In the genomic region with DNA sequence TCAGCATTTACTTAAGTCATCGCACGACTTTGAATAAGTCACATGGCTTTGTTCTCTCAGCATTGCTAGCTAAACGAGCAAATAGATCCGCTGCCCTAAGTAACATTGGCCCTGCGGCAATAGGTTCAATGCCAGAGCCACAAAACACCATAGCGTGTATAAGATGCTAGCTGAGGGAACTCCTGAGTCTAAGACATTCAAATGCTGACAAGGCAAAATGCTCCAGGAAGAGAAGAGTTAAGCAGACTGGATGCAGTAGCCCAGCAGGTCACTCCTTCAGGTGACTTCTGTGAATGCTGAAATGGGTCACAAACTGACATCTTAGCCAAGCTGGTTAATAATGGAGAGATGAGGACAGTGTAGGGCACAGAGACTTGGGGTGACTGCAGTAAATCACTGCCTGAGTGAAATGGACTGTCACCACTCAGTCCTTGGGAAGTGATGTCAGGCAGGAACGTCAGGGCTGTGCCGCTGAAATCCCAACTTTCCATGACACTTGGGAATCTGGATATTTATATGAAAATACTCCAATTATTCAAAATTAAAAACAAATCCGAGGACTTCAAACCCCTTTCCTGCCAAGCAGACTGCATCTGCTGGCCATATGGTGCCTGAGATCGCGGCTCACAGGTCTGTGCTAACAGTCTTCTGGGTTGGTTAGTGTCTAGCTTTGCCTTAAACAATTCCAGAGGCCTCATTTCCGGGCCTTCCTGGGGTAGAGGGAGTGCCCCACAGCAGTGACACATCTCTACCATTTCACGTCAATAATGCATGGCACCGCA, we compare ENCODE assay signal across 10 mouse cellular contexts.
DNase-seq lines count a peak whose midpoint lies in the region; ATAC-seq and TF ChIP-seq lines count a peak whose summit lies in the region.
"Had no signal": no experiment of that assay in that cellular context is flagged by ENCODE, and none has a peak within 500 bp of the region (broad histone marks: within the 10 kb centered on the region; RNA-seq: fewer than 3 reads in every experiment).

No protein-coding gene starts in this region.

- no peak for TF ChIP-seq CTCF in midbrain, postnatal 0 days (IDR thresholded peaks at IDR 0.05)

- DNase-seq in midbrain, embryonic 14.5 days: no peak
- no peak for DNase-seq in midbrain, postnatal 0 days (ENCODE audit: low spot score)
- DNase-seq in embryo, embryonic 9.5 days (ENCODE audit: extremely low spot score): peak; percentile 34
- DNase-seq in thymus, postnatal 4 days: no peak
- DNase-seq in spleen, adult 12 weeks (ENCODE audit: low spot score): no peak
- DNase-seq: gastrocnemius, adult 2 months; heart, postnatal 14 days had no signal

- ATAC-seq in midbrain, embryonic 14.5 days (ENCODE audit: low FRiP score, low TSS enrichment): 0 out of 2 replicates have a peak, but pooled peaks have one; percentile 25
- ATAC-seq in midbrain, postnatal 0 days (ENCODE audit: low FRiP score): no peak
- ATAC-seq in hindbrain, embryonic 12.5 days (ENCODE audit: low FRiP score): peak; percentile 51
- ATAC-seq in stomach, embryonic 15.5 days (ENCODE audit: insufficient read depth, low FRiP score, low read depth): no peak

- no peak overlapping the region for H3K4me3 ChIP-seq in midbrain, embryonic 14.5 days (replicated peaks; ENCODE audit: low read depth, low read length)
- H3K4me3 ChIP-seq in midbrain, postnatal 0 days (ENCODE audit: low read depth, low read length): no peak overlapping the region
- no peak overlapping the region for H3K4me3 ChIP-seq in hindbrain, embryonic 12.5 days
- H3K4me3 ChIP-seq in stomach, embryonic 15.5 days (replicated peaks): no peak overlapping the region
- H3K4me3 ChIP-seq: gastrocnemius, adult 2 months; megakaryocyte, embryonic 14.5 days had no signal

- no peaks in the 10 kb centered on the region for H3K9me3 ChIP-seq in midbrain, embryonic 14.5 days (ENCODE audit: control insufficient read depth, low read length)
- H3K9me3 ChIP-seq in midbrain, postnatal 0 days (ENCODE audit: low read length): no peaks in the 10 kb centered on the region
- H3K9me3 ChIP-seq in hindbrain, embryonic 12.5 days (replicated peaks): no peaks in the 10 kb centered on the region
- H3K9me3 ChIP-seq in stomach, embryonic 15.5 days: no peaks in the 10 kb centered on the region

- peaks cover 24% of the 10 kb centered on the region for H3K4me1 ChIP-seq in midbrain, embryonic 14.5 days (ENCODE audit: control insufficient read depth, insufficient read depth, low read length)
- peaks cover 8% of the 10 kb centered on the region; the same call in 1 of the 2 replicates for H3K4me1 ChIP-seq in midbrain, postnatal 0 days (ENCODE audit: insufficient read depth, low read length)
- H3K4me1 ChIP-seq in hindbrain, embryonic 12.5 days: peaks cover 31% of the 10 kb centered on the region
- peaks cover 10% of the 10 kb centered on the region; the same call in 1 of the 2 replicates for H3K4me1 ChIP-seq in stomach, embryonic 15.5 days

- H3K27ac ChIP-seq in midbrain, embryonic 14.5 days (replicated peaks; ENCODE audit: low read depth, low read length): peak overlapping the region; percentile 61; the same call in 1 of the 2 replicates
- H3K27ac ChIP-seq in midbrain, postnatal 0 days (ENCODE audit: low read depth, low read length): no peak overlapping the region
- H3K27ac ChIP-seq in hindbrain, embryonic 12.5 days: peak overlapping the region; percentile 74
- H3K27ac ChIP-seq in stomach, embryonic 15.5 days: 0 out of 2 replicates have a peak overlapping the region, but pooled peaks have one; percentile 2
- H3K27ac ChIP-seq: gastrocnemius, adult 2 months had no signal

- no peaks in the 10 kb centered on the region for H3K27me3 ChIP-seq in midbrain, embryonic 14.5 days (ENCODE audit: control insufficient read depth, insufficient read depth, low read length)
- H3K27me3 ChIP-seq in midbrain, postnatal 0 days (ENCODE audit: insufficient read depth, low read length): no peaks in the 10 kb centered on the region
- no peaks in the 10 kb centered on the region for H3K27me3 ChIP-seq in hindbrain, embryonic 12.5 days
- H3K27me3 ChIP-seq in stomach, embryonic 15.5 days (replicated peaks): no peaks in the 10 kb centered on the region

- no peak overlapping the region for H3K9ac ChIP-seq in midbrain, embryonic 14.5 days (replicated peaks; ENCODE audit: low read length)
- H3K9ac ChIP-seq in midbrain, postnatal 0 days (replicated peaks; ENCODE audit: low read length, poor library complexity, severe bottlenecking): no peak overlapping the region
- H3K9ac ChIP-seq in hindbrain, embryonic 12.5 days: no peak overlapping the region
- no peak overlapping the region for H3K9ac ChIP-seq in stomach, embryonic 15.5 days

- WGBS in midbrain, embryonic 14.5 days: 63% methylated on average over 14 of the region's 14 CpGs
- 61% methylated on average over 14 of the region's 14 CpGs for WGBS in midbrain, postnatal 0 days
- WGBS in hindbrain, embryonic 12.5 days: 62% methylated on average over 14 of the region's 14 CpGs
- WGBS in stomach, embryonic 15.5 days: 62% methylated on average over 14 of the region's 14 CpGs

- H3K4me2 ChIP-seq in midbrain, embryonic 14.5 days (ENCODE audit: low read length): no peak overlapping the region
- no peak overlapping the region for H3K4me2 ChIP-seq in midbrain, postnatal 0 days (ENCODE audit: low read depth, low read length, poor library complexity, severe bottlenecking)
- no peak overlapping the region for H3K4me2 ChIP-seq in hindbrain, embryonic 12.5 days (replicated peaks)
- no peak overlapping the region for H3K4me2 ChIP-seq in stomach, embryonic 15.5 days

- H3K36me3 ChIP-seq in midbrain, embryonic 14.5 days (ENCODE audit: control insufficient read depth, insufficient read depth, low read length): no peaks in the 10 kb centered on the region
- H3K36me3 ChIP-seq in midbrain, postnatal 0 days (ENCODE audit: insufficient read depth, low read length): no peaks in the 10 kb centered on the region
- H3K36me3 ChIP-seq in hindbrain, embryonic 12.5 days: no peaks in the 10 kb centered on the region
- no peaks in the 10 kb centered on the region for H3K36me3 ChIP-seq in stomach, embryonic 15.5 days

Comparison
In these comparisons a context has a peak if more than half of its experiments do, and no peak if none do; other contexts are left out.
1. ATAC-seq: peak in midbrain, embryonic 14.5 days (single experiment) and hindbrain, embryonic 12.5 days (single experiment); none in midbrain, postnatal 0 days (single experiment) and stomach, embryonic 15.5 days (single experiment).